Mouse (Mus musculus) liver, embryonic 16.5 days (tissue): ENCODE measurements around the gene Spaca3. TPM values are rescaled to one million over a fixed set of nuclear protein-coding genes. Genes with fewer than 3 reads are reported as not detected.

Experiments
- ATAC-seq: fragments of 200-750 bp; cut with Nextera tagmentation; 2 replicates; pipeline ENCODE4 v1.8.0; 2017; ENCODE audit warnings: low read depth, mild to moderate bottlenecking, moderate number of reproducible peaks, moderate library complexity
- H3K27ac ChIP-seq: fragments of 300-500 bp; sonication (generic); 2 replicates; pipeline ENCODE4 v1.5.1; 2014; ENCODE audit warnings: mild to moderate bottlenecking, low read length
- H3K27me3 ChIP-seq: fragments of 300-500 bp; sonication (generic); 2 replicates; pipeline ENCODE4 v1.6.1; 2014; ENCODE audit warnings: low read depth, low read length, mixed read lengths; ENCODE audit not compliant: control insufficient read depth, insufficient read depth
- H3K36me3 ChIP-seq: fragments of 300-500 bp; sonication (generic); 2 replicates; pipeline ENCODE4 v1.6.1; 2014; ENCODE audit warnings: mild to moderate bottlenecking; ENCODE audit not compliant: control insufficient read depth, insufficient read depth
- H3K4me1 ChIP-seq: fragments of 300-500 bp; sonication (generic); 2 replicates; pipeline ENCODE4 v1.6.1; 2014; ENCODE audit warnings: low read depth, low read length, mixed read lengths; ENCODE audit not compliant: control insufficient read depth
- H3K4me2 ChIP-seq: fragments of 300-500 bp; sonication (generic); 2 replicates; pipeline ENCODE4 v1.6.1; 2014; ENCODE audit warnings: low read depth, low read length, mixed read lengths
- H3K4me3 ChIP-seq: fragments of 300-500 bp; sonication (generic); 2 replicates; pipeline ENCODE4 v1.5.1; 2014; ENCODE audit warnings: low read depth, mild to moderate bottlenecking, low read length
- H3K9ac ChIP-seq: fragments of 300-500 bp; sonication (generic); 2 replicates; pipeline ENCODE4 v1.6.1; 2014; ENCODE audit warnings: low read depth, low read length
- H3K9me3 ChIP-seq: fragments of 300-500 bp; sonication (generic); replicated peaks from 2 replicates; pipeline ENCODE4 v1.6.1; 2016; ENCODE audit warnings: low read length; ENCODE audit not compliant: control insufficient read depth
- WGBS: fragments of 180-500 bp; shearing (Covaris S2); extraction: QIAGEN DNeasy Blood & Tissue Kit; methylation state at CpG from one replicate; pipeline ENCODE4 v1.1.7; 2014; ENCODE audit not compliant: insufficient replicate concordance; 5-methylcytosine and 5-hydroxymethylcytosine counted together
- polyA plus RNA-seq: library from polyadenylated mRNA; unstranded; fragments of >200 nt; fragmentation: Nextera tagmentation; extraction: Ambion mirVana; gene quantifications from 2 replicates; pipeline ENCODE4 v1.2.1, GENCODE M21; 2015

The Spaca3 gene
- polyA plus RNA-seq, 1 experiment from 2014 or later = not detected

DNA sequence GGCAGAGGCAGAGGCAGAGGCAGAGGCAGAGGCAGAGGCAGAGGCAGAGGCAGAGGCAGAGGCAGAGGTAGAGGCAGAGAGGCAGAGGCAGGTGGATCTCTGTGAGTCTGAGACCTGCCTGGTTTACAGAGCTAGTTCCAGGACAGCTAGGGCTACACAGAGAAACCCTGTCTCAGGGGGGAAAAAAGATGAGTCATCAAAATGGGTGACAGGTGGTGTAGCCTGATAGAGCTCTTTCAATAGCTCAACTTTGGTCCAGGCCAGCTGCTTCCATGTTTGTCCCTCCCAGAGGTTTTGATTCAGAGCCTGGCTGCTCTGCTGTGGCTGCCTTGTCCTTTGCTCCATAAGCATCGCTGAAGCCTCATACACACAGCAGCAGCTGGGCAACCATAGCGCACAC, 46.4 kb downstream of the Spaca3 start:
- H3K27me3 ChIP-seq = no peaks in the 10 kb centered on the region
- H3K4me2 ChIP-seq = no peak overlapping the region
- H3K9me3 ChIP-seq = no peaks in the 10 kb centered on the region
- no peak overlapping the region for H3K4me3 ChIP-seq
- no peak overlapping the region for H3K9ac ChIP-seq
- no peaks in the 10 kb centered on the region for H3K36me3 ChIP-seq
- 68% methylated on average over 2 of the region's 2 CpGs for WGBS
- no peak overlapping the region for H3K27ac ChIP-seq
- ATAC-seq = peak; percentile 43; the same call in 1 of the 2 replicates
- H3K4me1 ChIP-seq = no peaks in the 10 kb centered on the region

DNA sequence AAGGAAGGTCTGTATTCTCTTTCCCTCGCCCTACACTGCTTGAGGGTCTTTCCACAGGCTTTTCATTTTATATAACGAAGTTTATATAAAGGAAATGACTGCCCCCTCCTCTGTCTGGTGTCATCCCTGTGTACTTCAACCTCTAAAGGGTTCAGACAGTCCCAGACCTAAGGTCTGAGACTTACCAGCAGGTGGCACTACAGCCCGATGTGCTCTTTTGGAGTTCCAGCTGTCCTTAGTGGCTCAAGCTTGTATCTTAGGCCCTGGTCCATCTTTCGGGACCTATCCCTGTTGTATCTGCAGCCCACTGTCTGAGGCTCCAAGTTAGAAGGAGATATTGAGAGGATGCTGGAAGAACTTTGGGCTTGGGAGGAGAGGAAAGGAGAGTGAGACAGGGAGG, 48.3 kb downstream of the Spaca3 start:
- Histone ChIP-seq H3K4me1 (no peaks in the 10 kb centered on the region), H3K4me3 (no peak overlapping the region), H3K9ac (no peak overlapping the region), H3K9me3 (no peaks in the 10 kb centered on the region), H3K4me2 (no peak overlapping the region), H3K27ac (no peak overlapping the region), H3K36me3 (no peaks in the 10 kb centered on the region), H3K27me3 (no peaks in the 10 kb centered on the region)
- ATAC-seq = no peak
- WGBS = 24% methylated on average over 4 of the region's 4 CpGs

DNA sequence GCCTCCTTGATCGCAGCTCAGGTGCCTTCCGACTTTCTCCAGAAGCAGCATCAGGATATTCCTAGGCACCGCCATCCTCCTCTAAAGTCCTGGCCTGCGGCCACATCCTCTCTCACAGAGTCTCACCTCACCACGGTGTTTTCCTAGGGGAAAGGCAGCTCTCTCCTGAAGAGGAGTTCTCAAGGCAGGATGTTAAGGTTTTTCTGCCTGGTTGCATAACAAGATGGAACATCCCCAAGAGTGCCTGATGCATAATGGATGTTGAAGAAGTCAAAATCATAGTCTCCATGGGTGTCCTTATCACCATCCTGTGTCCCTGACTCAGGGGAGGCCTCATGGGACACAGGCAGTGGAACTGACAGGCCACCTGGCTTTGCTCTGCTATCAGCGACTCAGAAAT, 49.7 kb downstream of the Spaca3 start:
- H3K9me3 ChIP-seq = no peaks in the 10 kb centered on the region
- no peaks in the 10 kb centered on the region for H3K27me3 ChIP-seq
- no peak for ATAC-seq
- H3K9ac ChIP-seq = no peak overlapping the region
- no peak overlapping the region for H3K4me3 ChIP-seq
- no peak overlapping the region for H3K27ac ChIP-seq
- no peaks in the 10 kb centered on the region for H3K36me3 ChIP-seq
- no peak overlapping the region for H3K4me2 ChIP-seq
- no peaks in the 10 kb centered on the region for H3K4me1 ChIP-seq
- 71% methylated on average over 6 of the region's 6 CpGs for WGBS

DNA sequence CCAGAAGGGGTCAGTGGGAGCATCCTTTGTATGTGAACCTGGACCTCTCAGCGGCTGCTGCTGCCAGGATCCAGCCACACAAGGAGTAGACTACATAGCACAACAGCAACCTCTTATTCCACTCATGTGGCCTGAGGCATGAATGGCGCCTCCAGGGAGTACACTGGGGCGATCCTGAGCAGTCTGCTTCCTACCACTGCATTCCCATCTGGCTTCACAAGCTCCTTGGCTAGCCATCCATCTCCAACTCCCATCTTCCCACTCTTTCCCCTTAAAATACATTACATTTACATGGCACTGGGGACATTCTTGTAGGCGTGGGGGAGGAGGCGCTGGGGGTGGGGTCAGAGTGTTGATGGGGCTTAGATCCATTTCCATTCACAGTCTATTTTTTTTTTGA, 54.6 kb downstream of the Spaca3 start:
- no peak for ATAC-seq
- Histone ChIP-seq H3K4me1 (no peaks in the 10 kb centered on the region), H3K9ac (no peak overlapping the region), H3K36me3 (no peaks in the 10 kb centered on the region), H3K4me3 (no peak overlapping the region), H3K4me2 (no peak overlapping the region), H3K27ac (no peak overlapping the region), H3K9me3 (no peaks in the 10 kb centered on the region), H3K27me3 (no peaks in the 10 kb centered on the region)
- WGBS = 60% methylated on average over 5 of the region's 5 CpGs

DNA sequence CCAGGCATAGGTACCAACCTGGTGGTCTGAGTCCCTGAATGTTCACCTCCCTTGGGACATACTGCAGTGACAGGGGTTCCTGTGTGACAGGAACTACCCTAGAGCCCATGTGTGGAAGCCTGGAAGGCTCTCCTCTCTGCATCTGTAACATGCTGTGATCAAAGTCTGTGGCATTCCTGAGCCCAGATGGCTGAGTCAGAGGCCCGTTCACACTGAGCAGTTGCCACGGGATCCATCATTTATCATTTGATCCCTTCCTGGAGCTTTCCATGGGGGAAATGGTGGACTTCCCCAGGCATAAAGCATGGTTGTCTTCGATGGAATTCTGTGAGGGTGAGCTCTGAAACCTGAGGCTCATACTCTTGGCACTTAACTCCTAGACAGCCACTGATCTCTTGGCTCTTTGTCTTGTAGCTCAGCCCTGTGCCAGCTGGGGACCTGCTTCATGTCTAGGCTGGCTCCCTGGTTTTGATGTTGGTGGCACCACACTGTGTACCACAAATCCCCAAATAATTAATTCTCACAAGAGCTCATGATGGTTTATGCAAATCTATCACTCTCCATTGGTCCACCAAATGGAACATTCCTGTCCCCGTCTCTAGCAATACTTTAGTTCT, 55.4 kb downstream of the Spaca3 start:
- no peak for ATAC-seq
- no peaks in the 10 kb centered on the region for H3K4me1 ChIP-seq
- 30% methylated on average over 4 of the region's 4 CpGs for WGBS

More for the DNA sequence above, 55.4 kb downstream of the Spaca3 start:
- H3K27ac ChIP-seq = no peak overlapping the region
- no peak overlapping the region for H3K9ac ChIP-seq
- H3K27me3 ChIP-seq = no peaks in the 10 kb centered on the region
- H3K4me3 ChIP-seq = no peak overlapping the region
- H3K4me2 ChIP-seq = no peak overlapping the region
- H3K9me3 ChIP-seq = no peaks in the 10 kb centered on the region
- no peaks in the 10 kb centered on the region for H3K36me3 ChIP-seq

Other genes with a start within 250 kb of the Spaca3 start
- 10.7 and 12.3 TPM in 2 replicates for gene Myo1d, start 78.3 kb upstream of the Spaca3 start, polyA plus RNA-seq
- 8.4 and 9.9 TPM in 2 replicates for gene Tmem98, start 48.2 kb upstream of the Spaca3 start, polyA plus RNA-seq